In genomic region chr14:24895196-24895595, GRCm38 (mm10) we compare ENCODE assay signal across 23 mouse cellular contexts.
DNase-seq lines count a peak whose midpoint lies in the region; ATAC-seq and TF ChIP-seq lines count a peak whose summit lies in the region.
"Had no signal": no experiment of that assay in that cellular context is flagged by ENCODE, and none has a peak within 500 bp of the region (broad histone marks: within the 10 kb centered on the region; RNA-seq: fewer than 3 reads in every experiment).

No protein-coding gene starts in this region.

- peak; percentile 74 for DNase-seq in heart, adult 11 months
- DNase-seq in heart, embryonic 10.5 days (ENCODE audit: low spot score), result no peak
- DNase-seq in heart, postnatal 14 days, result no peak
- DNase-seq in midbrain, embryonic 11.5 days (ENCODE audit: low spot score, missing footprints), result peak; percentile 75
- no peak for DNase-seq in thymus, adult 2 months
- DNase-seq: adrenal gland, postnatal 36 days; cerebellum, adult 9-11 months; gastrocnemius, postnatal 36 days; kidney, adult 2 months; kidney, postnatal 36 days; layer of hippocampus, postnatal 36 days; lung, adult 18-20 months; lung, postnatal 14 days; right cerebral cortex, postnatal 14 days; thymus, postnatal 36 days had no signal

- H3K27me3 ChIP-seq in heart, embryonic 10.5 days (ENCODE audit: insufficient read depth, poor library complexity, severe bottlenecking), result no peaks in the 10 kb centered on the region
- H3K27me3 ChIP-seq in heart, embryonic 16.5 days (ENCODE audit: control insufficient read depth, insufficient read depth, low read length), result no peaks in the 10 kb centered on the region
- H3K27me3 ChIP-seq in midbrain, embryonic 11.5 days (ENCODE audit: control insufficient read depth, insufficient read depth, low read length), result no peaks in the 10 kb centered on the region
- H3K27me3 ChIP-seq in midbrain, embryonic 16.5 days (ENCODE audit: control insufficient read depth, insufficient read depth, low read depth, low read length), result no peaks in the 10 kb centered on the region
- no peaks in the 10 kb centered on the region for H3K27me3 ChIP-seq in limb, embryonic 15.5 days
- no peaks in the 10 kb centered on the region for H3K27me3 ChIP-seq in thymus, adult 2 months (ENCODE audit: control insufficient read depth, insufficient read depth, low read length)
- H3K27me3 ChIP-seq: forebrain, embryonic 12.5 days; limb, embryonic 12.5 days; liver, embryonic 12.5 days; midbrain, embryonic 13.5 days had no signal

- no peak overlapping the region for H3K9ac ChIP-seq in heart, embryonic 16.5 days (ENCODE audit: low read length)
- no peak overlapping the region for H3K9ac ChIP-seq in midbrain, embryonic 11.5 days (ENCODE audit: low read length)
- no peak overlapping the region for H3K9ac ChIP-seq in midbrain, embryonic 16.5 days (ENCODE audit: low read depth, low read length)
- H3K9ac ChIP-seq in limb, embryonic 15.5 days, result no peak overlapping the region
- H3K9ac ChIP-seq: forebrain, embryonic 12.5 days; limb, embryonic 12.5 days; liver, embryonic 12.5 days; midbrain, embryonic 13.5 days had no signal

- no peak overlapping the region for H3K4me3 ChIP-seq in heart, embryonic 10.5 days
- no peak overlapping the region for H3K4me3 ChIP-seq in heart, embryonic 16.5 days (ENCODE audit: low read length)
- H3K4me3 ChIP-seq in midbrain, embryonic 11.5 days (ENCODE audit: low read depth, low read length), result no peak overlapping the region
- no peak overlapping the region for H3K4me3 ChIP-seq in midbrain, embryonic 16.5 days (ENCODE audit: low read depth, low read length)
- H3K4me3 ChIP-seq in limb, embryonic 15.5 days, result no peak overlapping the region
- H3K4me3 ChIP-seq in thymus, adult 2 months (ENCODE audit: control insufficient read depth, insufficient read depth, low read length), result no peak overlapping the region
- H3K4me3 ChIP-seq: forebrain, embryonic 12.5 days; limb, embryonic 12.5 days; liver, embryonic 12.5 days; midbrain, embryonic 13.5 days had no signal

- H3K27ac ChIP-seq in heart, embryonic 10.5 days, result no peak overlapping the region
- H3K27ac ChIP-seq in heart, embryonic 16.5 days (ENCODE audit: low read length), result peak overlapping the region; percentile 43; the same call in 1 of the 2 replicates
- no peak overlapping the region for H3K27ac ChIP-seq in midbrain, embryonic 11.5 days (ENCODE audit: low read depth, low read length)
- no peak overlapping the region for H3K27ac ChIP-seq in midbrain, embryonic 16.5 days (ENCODE audit: low read length)
- 0 out of 2 replicates have a peak overlapping the region, but pooled peaks have one; percentile 40 for H3K27ac ChIP-seq in limb, embryonic 15.5 days
- no peak overlapping the region for H3K27ac ChIP-seq in thymus, adult 2 months (ENCODE audit: control insufficient read depth, insufficient read depth, low read length)
- H3K27ac ChIP-seq: forebrain, embryonic 12.5 days; hindbrain, postnatal 0 days; limb, embryonic 12.5 days; liver, embryonic 12.5 days; midbrain, embryonic 13.5 days had no signal

- no peak overlapping the region for H3K4me2 ChIP-seq in heart, embryonic 16.5 days (ENCODE audit: low read depth, low read length)
- no peak overlapping the region for H3K4me2 ChIP-seq in midbrain, embryonic 11.5 days
- no peak overlapping the region for H3K4me2 ChIP-seq in midbrain, embryonic 16.5 days (ENCODE audit: low read length)
- no peak overlapping the region for H3K4me2 ChIP-seq in limb, embryonic 15.5 days
- H3K4me2 ChIP-seq: forebrain, embryonic 12.5 days; limb, embryonic 12.5 days; liver, embryonic 12.5 days; midbrain, embryonic 13.5 days had no signal

- peaks cover 3% of the 10 kb centered on the region; the same call in 1 of the 2 replicates for H3K4me1 ChIP-seq in heart, embryonic 10.5 days
- no peaks in the 10 kb centered on the region for H3K4me1 ChIP-seq in heart, embryonic 16.5 days (ENCODE audit: control insufficient read depth, insufficient read depth, low read length)
- H3K4me1 ChIP-seq in midbrain, embryonic 11.5 days (ENCODE audit: control insufficient read depth, insufficient read depth, low read length), result peaks cover 2% of the 10 kb centered on the region; the same call in 1 of the 2 replicates
- H3K4me1 ChIP-seq in midbrain, embryonic 16.5 days (ENCODE audit: control insufficient read depth, insufficient read depth, low read length), result no peaks in the 10 kb centered on the region
- H3K4me1 ChIP-seq in limb, embryonic 15.5 days, result peaks cover 6% of the 10 kb centered on the region
- no peaks in the 10 kb centered on the region for H3K4me1 ChIP-seq in thymus, adult 2 months (replicated peaks; ENCODE audit: control insufficient read depth, insufficient read depth, low read length)
- H3K4me1 ChIP-seq: forebrain, embryonic 12.5 days; liver, embryonic 12.5 days had no signal

- H3K9me3 ChIP-seq in heart, embryonic 10.5 days, result no peaks in the 10 kb centered on the region
- no peaks in the 10 kb centered on the region for H3K9me3 ChIP-seq in heart, embryonic 16.5 days (replicated peaks; ENCODE audit: control insufficient read depth, low read length)
- H3K9me3 ChIP-seq in midbrain, embryonic 11.5 days (ENCODE audit: control insufficient read depth, low read length), result no peaks in the 10 kb centered on the region
- H3K9me3 ChIP-seq in midbrain, embryonic 16.5 days (replicated peaks; ENCODE audit: control insufficient read depth, low read length, poor library complexity, severe bottlenecking), result 0 out of 2 replicates have a peak, but pooled peaks cover 3% of the 10 kb centered on the region
- H3K9me3 ChIP-seq in limb, embryonic 15.5 days, result no peaks in the 10 kb centered on the region
- H3K9me3 ChIP-seq: limb, embryonic 12.5 days; liver, embryonic 12.5 days; midbrain, embryonic 13.5 days had no signal

- H3K36me3 ChIP-seq in heart, embryonic 10.5 days, result no peaks in the 10 kb centered on the region
- H3K36me3 ChIP-seq in heart, embryonic 16.5 days (ENCODE audit: control insufficient read depth, insufficient read depth), result no peaks in the 10 kb centered on the region
- H3K36me3 ChIP-seq in midbrain, embryonic 11.5 days (ENCODE audit: control insufficient read depth, insufficient read depth, low read length), result no peaks in the 10 kb centered on the region
- no peaks in the 10 kb centered on the region for H3K36me3 ChIP-seq in midbrain, embryonic 16.5 days (ENCODE audit: control insufficient read depth, insufficient read depth, low read length)
- no peaks in the 10 kb centered on the region for H3K36me3 ChIP-seq in limb, embryonic 15.5 days
- H3K36me3 ChIP-seq in thymus, adult 2 months (ENCODE audit: control insufficient read depth, insufficient read depth, low read length), result no peaks in the 10 kb centered on the region
- H3K36me3 ChIP-seq: forebrain, embryonic 12.5 days; limb, embryonic 12.5 days; liver, embryonic 12.5 days; midbrain, embryonic 13.5 days had no signal

- TF ChIP-seq CTCF in thymus, adult 2 months (IDR thresholded peaks at IDR 0.05; ENCODE audit: borderline replicate concordance, control insufficient read depth, extremely low read depth, insufficient read depth, low read length, poor library complexity), result no peak

- no peak for TF ChIP-seq POLR2A in thymus, adult 2 months (IDR thresholded peaks at IDR 0.05; ENCODE audit: control insufficient read depth, extremely low read depth, insufficient read depth, low read length, poor library complexity)

- intact Hi-C loops in heart, postnatal 14 days (cut with DNase I), result no loop called here

- 39% methylated on average over 1 of the region's 1 CpGs for WGBS in heart, embryonic 10.5 days
- WGBS in heart, embryonic 16.5 days, result 46% methylated on average over 1 of the region's 1 CpGs
- WGBS in midbrain, embryonic 11.5 days, result 76% methylated on average over 1 of the region's 1 CpGs
- 64% methylated on average over 1 of the region's 1 CpGs for WGBS in midbrain, embryonic 16.5 days
- 65% methylated on average over 1 of the region's 1 CpGs for WGBS in limb, embryonic 15.5 days
- 77% methylated on average over 1 of the region's 1 CpGs for WGBS in thymus, adult 2 months

- ATAC-seq in heart, embryonic 16.5 days (replicated peaks; ENCODE audit: extremely low read depth, insufficient read depth, low FRiP score), result no peak
- no peak for ATAC-seq in midbrain, embryonic 11.5 days (ENCODE audit: low FRiP score)
- ATAC-seq in midbrain, embryonic 16.5 days, result no peak
- ATAC-seq in limb, embryonic 15.5 days (ENCODE audit: insufficient number of reproducible peaks, low FRiP score, low TSS enrichment, low read depth), result no peak
- ATAC-seq: hindbrain, postnatal 0 days; liver, embryonic 12.5 days; midbrain, embryonic 13.5 days had no signal

Comparison
In these comparisons a context has a peak if more than half of its experiments do, and no peak if none do; other contexts are left out.
1. DNase-seq: peak in heart, adult 11 months (single experiment) and midbrain, embryonic 11.5 days (single experiment); none in heart, embryonic 10.5 days (single experiment), heart, postnatal 14 days (0 of 2) and thymus, adult 2 months (single experiment).
2. H3K27ac ChIP-seq: peak in heart, embryonic 16.5 days (single experiment) and limb, embryonic 15.5 days (single experiment); none in heart, embryonic 10.5 days (single experiment), midbrain, embryonic 11.5 days (single experiment), midbrain, embryonic 16.5 days (single experiment) and thymus, adult 2 months (single experiment).